Mouse (Mus musculus) heart, embryonic 10.5 days (tissue): ENCODE data around the gene Dppa1. TPM values are rescaled to one million over a fixed set of nuclear protein-coding genes. Genes with fewer than 3 reads are reported as not detected.
"Not testable (repeated sequence)": the region's sequence is repeated elsewhere in the genome, so short reads cannot be mapped to it uniquely, and the experiment has no call there.

Experiments
- DNase-seq: peaks from one replicate; pipeline ENCODE4 v3.0.0-alpha.2; 2017; ENCODE audit warnings: low spot score
- H3K27ac ChIP-seq: fragments of 300-500 bp; sonication (generic); 2 replicates; pipeline ENCODE4 v1.5.1; 2016; ENCODE audit warnings: mild to moderate bottlenecking
- H3K27me3 ChIP-seq: fragments of 300-500 bp; sonication (generic); 2 replicates; pipeline ENCODE4 v1.6.1; 2016; ENCODE audit warnings: mild to moderate bottlenecking; ENCODE audit not compliant: poor library complexity, insufficient read depth, severe bottlenecking
- H3K36me3 ChIP-seq: fragments of 300-500 bp; sonication (generic); 2 replicates; pipeline ENCODE4 v1.6.1; 2016; ENCODE audit warnings: mild to moderate bottlenecking, moderate library complexity
- H3K4me1 ChIP-seq: fragments of 300-500 bp; sonication (generic); 2 replicates; pipeline ENCODE4 v1.6.1; 2016; ENCODE audit warnings: mild to moderate bottlenecking
- H3K4me3 ChIP-seq: fragments of 300-500 bp; sonication (generic); 2 replicates; pipeline ENCODE4 v1.5.1; 2016; ENCODE audit warnings: mild to moderate bottlenecking, moderate library complexity
- H3K9me3 ChIP-seq: fragments of 300-500 bp; sonication (generic); 2 replicates; pipeline ENCODE4 v1.6.1; 2016; ENCODE audit warnings: mild to moderate bottlenecking, moderate library complexity
- WGBS: fragments of 180-500 bp; shearing (Covaris S2); methylation state at CpG from one replicate; pipeline ENCODE4 v1.1.7; 2016; 5-methylcytosine and 5-hydroxymethylcytosine counted together
- polyA plus RNA-seq: library from polyadenylated mRNA; unstranded; fragments of >200 nt; fragmentation: Nextera tagmentation; extraction: Ambion mirVana; gene quantifications from 2 replicates; pipeline ENCODE4 v1.2.1, GENCODE M21; 2016

The Dppa1 gene
- not detected in 2 replicates for polyA plus RNA-seq

GRCm38 (mm10) chr11:46629211-46629795 is at the start of gene Dppa1:
Dppa1 (minus strand) TSS chr11:46629261.
- Histone ChIP-seq H3K27me3 (no peaks in the 10 kb centered on the region), H3K4me1 (no peaks in the 10 kb centered on the region), H3K9me3 (no peaks in the 10 kb centered on the region), H3K4me3 (no peak within 1 kb of the TSS), H3K36me3 (no peaks in the 10 kb centered on the region), H3K27ac (no peak within 1 kb of the TSS)
- 68% methylated on average over 2 of the region's 2 CpGs for WGBS
- DNase-seq: no peak

- Histone ChIP-seq H3K4me3 (no peak overlapping the region), H3K9me3 (no peaks in the 10 kb centered on the region), H3K27ac (no peak overlapping the region), H3K27me3 (no peaks in the 10 kb centered on the region), H3K4me1 (no peaks in the 10 kb centered on the region; the same call in 1 of the 2 replicates), H3K36me3 (no peaks in the 10 kb centered on the region)
- WGBS: 68% methylated on average over 2 of the region's 2 CpGs
- DNase-seq: no peak
Observed at GRCm38 (mm10) chr11:46667938-46668337, 38.9 kb upstream of the Dppa1 start.

GRCm38 (mm10) chr11:46667105-46667504 is 38.0 kb upstream of the Dppa1 start:
- H3K27me3 ChIP-seq: no peaks in the 10 kb centered on the region
- no peaks in the 10 kb centered on the region for H3K36me3 ChIP-seq
- no peak overlapping the region for H3K4me3 ChIP-seq
- DNase-seq: no peak
- H3K4me1 ChIP-seq: no peaks in the 10 kb centered on the region; the same call in 1 of the 2 replicates
- 90% methylated on average over 3 of the region's 3 CpGs for WGBS
- no peak overlapping the region for H3K27ac ChIP-seq
- no peaks in the 10 kb centered on the region for H3K9me3 ChIP-seq

DNA sequence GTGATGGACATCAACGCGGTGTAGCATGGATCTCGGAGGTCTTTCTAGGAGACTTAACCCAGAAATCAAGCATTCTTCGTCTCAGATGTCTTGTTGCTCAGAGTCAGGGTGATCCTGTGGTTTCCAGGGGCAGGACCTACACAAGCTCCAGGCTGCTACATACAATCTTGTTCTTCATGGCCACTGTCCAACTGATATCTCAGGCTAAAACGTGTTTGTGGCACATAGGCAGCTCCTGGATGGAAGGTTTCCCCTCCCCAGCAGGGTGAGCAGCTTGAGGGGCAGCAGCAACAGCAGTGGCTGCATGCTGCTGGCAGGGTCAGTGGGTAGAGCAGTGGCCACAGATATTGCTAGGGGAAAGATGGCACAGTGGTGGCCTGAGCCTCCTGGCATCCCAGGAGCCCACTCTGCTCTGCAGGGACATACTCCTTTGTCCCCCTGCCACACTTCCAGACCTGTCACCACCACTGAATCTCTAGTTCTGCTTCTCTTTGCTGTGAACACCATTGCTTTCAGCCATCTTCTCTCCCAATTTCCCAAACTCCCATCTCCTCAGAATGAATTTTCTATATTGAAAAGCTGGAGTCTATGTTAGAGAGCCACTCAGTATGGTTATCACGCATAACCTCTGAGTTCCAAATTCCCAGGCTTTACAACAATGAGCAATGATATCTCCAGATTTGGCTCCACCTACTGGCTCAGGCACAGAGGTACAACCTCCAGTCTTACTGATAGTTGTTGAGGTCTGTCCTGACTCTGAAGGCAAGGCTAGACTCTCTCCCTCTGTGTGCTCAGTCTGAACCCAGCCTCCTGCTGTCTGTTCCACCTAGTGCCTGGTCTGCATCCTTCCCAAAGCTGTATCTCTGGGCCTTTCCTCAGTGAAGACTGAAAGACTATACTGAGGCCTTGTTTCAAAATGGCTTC is 36.8 kb upstream of the Dppa1 start:
- no peaks in the 10 kb centered on the region for H3K36me3 ChIP-seq
- no peak overlapping the region for H3K4me3 ChIP-seq
- no peaks in the 10 kb centered on the region for H3K27me3 ChIP-seq
- DNase-seq: no peak
- WGBS: 64% methylated on average over 6 of the region's 6 CpGs
- H3K4me1 ChIP-seq: no peaks in the 10 kb centered on the region; the same call in 1 of the 2 replicates
- H3K9me3 ChIP-seq: no peaks in the 10 kb centered on the region
- no peak overlapping the region for H3K27ac ChIP-seq

DNA sequence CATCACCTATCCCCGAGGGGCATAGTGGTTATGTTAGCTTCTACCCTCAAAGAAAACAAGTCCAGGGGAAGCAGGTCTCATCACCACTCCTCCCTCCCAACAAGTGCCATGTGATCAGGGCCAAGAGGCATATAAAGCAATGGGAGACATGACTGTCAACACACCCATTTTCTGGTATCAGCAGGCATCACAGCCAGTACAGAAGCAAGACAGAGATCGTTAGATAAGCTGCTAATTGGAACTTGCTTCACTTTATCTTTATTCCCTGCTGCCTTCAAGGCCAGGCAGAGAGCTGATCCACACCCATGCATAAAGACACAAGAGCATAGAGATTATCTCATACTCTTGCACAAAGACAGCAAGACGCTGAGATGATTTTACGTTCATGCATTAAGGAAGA is 34.2 kb upstream of the Dppa1 start:
- no peaks in the 10 kb centered on the region for H3K36me3 ChIP-seq
- no peak for DNase-seq
- no peaks in the 10 kb centered on the region for H3K9me3 ChIP-seq
- no peaks in the 10 kb centered on the region; the same call in 1 of the 2 replicates for H3K4me1 ChIP-seq
- H3K27me3 ChIP-seq: no peaks in the 10 kb centered on the region
- WGBS: 64% methylated on average over 4 of the region's 4 CpGs
- no peak overlapping the region for H3K4me3 ChIP-seq
- no peak overlapping the region for H3K27ac ChIP-seq

- Histone ChIP-seq H3K27me3 (no peaks in the 10 kb centered on the region), H3K4me1 (no peaks in the 10 kb centered on the region), H3K4me3 (no peak overlapping the region), H3K9me3 (no peaks in the 10 kb centered on the region), H3K27ac (no peak overlapping the region), H3K36me3 (no peaks in the 10 kb centered on the region)
- 54% methylated on average over 3 of the region's 3 CpGs for WGBS
- no peak for DNase-seq
Observed at GRCm38 (mm10) chr11:46652476-46652875, 23.4 kb upstream of the Dppa1 start.

GRCm38 (mm10) chr11:46649655-46650054 is 20.6 kb upstream of the Dppa1 start:
- 51% methylated on average over 3 of the region's 3 CpGs for WGBS
- not testable (repeated sequence) for H3K27ac ChIP-seq, H3K27me3 ChIP-seq, H3K36me3 ChIP-seq, H3K4me3 ChIP-seq, H3K4me1 ChIP-seq, H3K9me3 ChIP-seq, DNase-seq

DNA sequence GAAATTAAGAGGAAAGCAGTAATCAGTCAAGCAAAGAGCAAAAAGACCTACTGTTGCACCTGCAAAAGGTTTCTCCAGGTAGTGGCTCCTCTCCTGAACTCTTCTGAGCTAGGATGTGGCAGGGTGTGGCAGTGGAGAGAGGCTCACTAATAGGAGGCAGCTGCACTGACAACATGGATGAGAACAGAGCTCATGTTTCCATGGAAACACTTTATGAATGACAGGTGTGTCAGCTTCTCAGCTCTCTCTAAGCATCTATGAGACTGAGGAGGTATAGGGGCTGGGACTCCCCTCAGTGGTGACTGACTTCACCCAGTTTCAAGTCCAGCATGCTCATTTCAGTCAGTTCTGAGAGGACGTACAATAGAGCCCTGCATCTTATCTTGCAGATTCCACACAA is 15.8 kb upstream of the Dppa1 start:
- no peaks in the 10 kb centered on the region for H3K9me3 ChIP-seq
- H3K4me3 ChIP-seq: no peak overlapping the region
- DNase-seq: no peak

DNA sequence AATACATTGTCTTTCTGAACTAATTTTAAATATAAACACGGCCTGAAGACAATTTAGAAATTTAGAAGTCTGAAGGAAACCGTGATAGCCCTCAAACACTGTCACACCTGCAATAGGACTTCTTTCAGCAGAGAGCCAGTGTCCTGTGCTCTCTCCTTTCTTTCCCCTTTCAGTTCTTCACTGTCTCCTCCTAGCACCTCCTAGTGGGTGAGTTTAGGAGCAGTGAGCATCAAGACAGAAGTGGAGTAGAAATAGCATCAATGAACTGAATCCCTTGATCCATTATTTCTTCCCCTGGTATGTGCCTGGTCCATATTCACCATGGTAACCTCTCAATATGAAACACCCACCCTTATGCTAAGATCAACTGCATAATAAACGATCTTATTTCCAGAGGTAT is 7.5 kb upstream of the Dppa1 start:
- Histone ChIP-seq H3K36me3 (no peaks in the 10 kb centered on the region), H3K4me3 (no peak overlapping the region), H3K27ac (no peak overlapping the region), H3K4me1 (no peaks in the 10 kb centered on the region), H3K9me3 (no peaks in the 10 kb centered on the region), H3K27me3 (no peaks in the 10 kb centered on the region)
- 81% methylated on average over 3 of the region's 3 CpGs for WGBS
- no peak for DNase-seq

More for the DNA sequence above, 15.8 kb upstream of the Dppa1 start:
- Histone ChIP-seq H3K27ac (no peak overlapping the region), H3K36me3 (no peaks in the 10 kb centered on the region), H3K27me3 (no peaks in the 10 kb centered on the region), H3K4me1 (no peaks in the 10 kb centered on the region)
- 51% methylated on average over 1 of the region's 1 CpGs for whole genome bisulfite sequencing

DNA sequence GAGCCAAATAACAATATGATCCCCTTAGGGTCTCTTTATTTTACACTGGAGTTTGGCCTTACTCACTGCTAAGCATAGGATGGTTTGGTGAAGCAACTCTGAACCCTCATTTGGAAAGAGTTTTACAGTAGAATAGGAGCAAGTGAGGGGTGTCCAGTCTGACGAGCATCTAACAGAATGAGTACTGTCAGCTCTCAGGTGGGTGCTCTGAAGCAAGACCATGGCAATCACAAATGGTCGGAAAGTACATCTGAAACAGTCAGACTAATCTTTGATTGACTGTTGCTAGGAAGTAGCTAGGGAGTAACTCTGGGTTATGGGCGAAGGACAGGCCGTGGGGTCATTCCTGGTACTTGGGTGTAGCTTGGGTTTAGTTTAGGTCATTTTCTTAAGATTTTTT is 6.5 kb upstream of the Dppa1 start:
- 83% methylated on average over 4 of the region's 4 CpGs for WGBS
- H3K4me1 ChIP-seq, H3K36me3 ChIP-seq, H3K9me3 ChIP-seq, H3K27me3 ChIP-seq, H3K4me3 ChIP-seq, H3K27ac ChIP-seq, DNase-seq: not testable (repeated sequence)

DNA sequence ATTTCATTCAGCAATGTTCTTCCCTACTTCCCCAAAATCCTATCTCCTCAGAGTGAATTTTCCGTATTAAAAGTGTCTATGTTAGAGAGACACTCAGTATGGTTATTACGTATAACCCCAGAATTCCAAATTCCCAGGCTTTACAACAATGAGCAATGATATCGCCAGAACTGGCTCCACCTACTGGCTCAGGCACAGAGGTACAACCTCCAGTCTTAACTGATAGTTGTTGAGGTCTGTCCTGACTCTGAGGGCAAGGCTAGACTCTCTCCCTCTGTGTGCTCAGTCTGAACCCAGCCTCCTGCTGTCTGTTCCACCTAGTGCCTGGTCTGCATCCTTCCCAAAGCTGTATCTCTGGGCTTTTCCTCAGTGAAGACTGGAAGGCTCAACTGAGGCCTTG is 2.6 kb upstream of the Dppa1 start:
- Histone ChIP-seq H3K36me3 (no peaks in the 10 kb centered on the region), H3K27me3 (no peaks in the 10 kb centered on the region), H3K4me1 (no peaks in the 10 kb centered on the region), H3K9me3 (no peaks in the 10 kb centered on the region), H3K27ac (no peak overlapping the region), H3K4me3 (no peak overlapping the region)
- 25% methylated on average over 3 of the region's 3 CpGs for WGBS
- no peak for DNase-seq

GRCm38 (mm10) chr11:46620414-46621168 is 8.5 kb downstream of the Dppa1 start:
- no peak for DNase-seq
- Histone ChIP-seq H3K27ac (no peak overlapping the region), H3K27me3 (no peaks in the 10 kb centered on the region), H3K36me3 (no peaks in the 10 kb centered on the region), H3K9me3 (no peaks in the 10 kb centered on the region), H3K4me1 (no peaks in the 10 kb centered on the region), H3K4me3 (no peak overlapping the region)
- whole genome bisulfite sequencing: 71% methylated on average over 7 of the region's 7 CpGs

DNA sequence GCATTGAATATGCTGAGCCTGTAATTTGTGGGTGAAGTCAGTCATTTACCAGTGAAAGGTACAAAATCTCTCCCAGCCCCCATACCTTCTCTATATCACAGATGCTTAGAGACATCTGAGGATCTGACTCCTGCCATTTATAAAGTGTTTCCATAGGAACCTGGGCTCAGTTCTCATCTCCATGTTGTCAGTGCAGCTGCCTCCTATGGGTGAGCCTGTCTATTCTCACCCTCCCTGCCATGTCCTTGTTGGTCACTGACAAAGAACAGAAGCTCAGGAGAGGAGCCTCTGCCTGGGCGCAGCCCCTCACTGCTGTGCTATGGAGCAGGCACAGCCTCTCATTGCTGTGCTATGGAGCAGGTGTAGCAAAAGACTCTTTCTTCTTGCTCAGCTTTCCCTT is 9.1 kb downstream of the Dppa1 start:
- H3K27ac ChIP-seq: no peak overlapping the region
- no peaks in the 10 kb centered on the region for H3K36me3 ChIP-seq
- H3K27me3 ChIP-seq: no peaks in the 10 kb centered on the region
- WGBS: 52% methylated on average over 1 of the region's 1 CpGs
- H3K9me3 ChIP-seq: no peaks in the 10 kb centered on the region
- H3K4me3 ChIP-seq: no peak overlapping the region
- H3K4me1 ChIP-seq: no peaks in the 10 kb centered on the region
- no peak for DNase-seq
